13 mouse cellular contexts compared by ENCODE assay signal in the genomic region with DNA sequence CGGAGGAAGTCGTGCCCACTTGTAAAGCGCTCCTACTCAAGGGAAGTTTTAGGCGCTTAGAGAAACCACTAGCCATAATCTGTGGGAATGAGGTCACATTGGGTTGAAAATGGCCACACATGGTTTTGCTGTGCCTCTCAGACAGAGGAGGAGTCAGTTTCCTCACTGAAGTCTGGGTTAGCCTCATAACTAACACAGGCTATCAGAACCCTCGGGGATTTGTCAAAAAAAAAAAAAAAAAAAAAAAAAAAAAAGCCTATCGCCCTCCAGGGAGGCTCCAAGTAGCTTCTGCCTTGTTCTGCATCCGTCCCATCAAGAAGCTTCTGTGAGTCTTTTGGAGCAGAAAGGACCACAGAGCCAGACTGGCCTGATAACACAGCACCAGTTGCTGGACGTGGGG.
"Had no signal": no experiment of that assay in that cellular context is flagged by ENCODE, and none has a peak within 500 bp of the region (broad histone marks: within the 10 kb centered on the region; RNA-seq: fewer than 3 reads in every experiment).

No protein-coding gene starts in this region.

- H3K36me3 ChIP-seq: liver, embryonic 12.5 days; midbrain, embryonic 10.5 days; neural tube, embryonic 15.5 days had no signal

- H3K4me2 ChIP-seq: liver, embryonic 12.5 days; lung, embryonic 14.5 days; neural tube, embryonic 15.5 days had no signal

- H3K4me1 ChIP-seq: liver, embryonic 12.5 days had no signal

- H3K9ac ChIP-seq: liver, embryonic 12.5 days; lung, embryonic 14.5 days; neural tube, embryonic 15.5 days had no signal

- ATAC-seq: liver, embryonic 12.5 days had no signal

- H3K27me3 ChIP-seq: liver, embryonic 12.5 days; neural tube, embryonic 15.5 days had no signal

- H3K9me3 ChIP-seq: liver, embryonic 12.5 days; midbrain, embryonic 10.5 days; neural tube, embryonic 15.5 days had no signal

- DNase-seq: kidney, postnatal 14 days; lung, embryonic 14.5 days; lung, postnatal 10 days; lung, postnatal 4 days; midbrain, embryonic 14.5 days; right cerebral cortex, adult 18-20 months; right cerebral cortex, postnatal 25 days; thymus, postnatal 36 days had no signal

- H3K27ac ChIP-seq: left cerebral cortex, adult 2 months; liver, embryonic 12.5 days; midbrain, embryonic 10.5 days; neural tube, embryonic 15.5 days had no signal

- H3K4me3 ChIP-seq: left cerebral cortex, adult 2 months; liver, embryonic 12.5 days; midbrain, embryonic 10.5 days; myocyte; neural tube, embryonic 15.5 days had no signal
